Mouse (Mus musculus) heart, embryonic 13.5 days (tissue): ENCODE results near the gene Abhd17a. TPM values are rescaled to one million over a fixed set of nuclear protein-coding genes. Genes with fewer than 3 reads are reported as not detected.

Experiments
- ATAC-seq: fragments of 200-750 bp; cut with Nextera tagmentation; 2 replicates; pipeline ENCODE4 v1.8.0; 2017; ENCODE audit warnings: moderate TSS enrichment; ENCODE audit not compliant: insufficient number of reproducible peaks, low FRiP score, low TSS enrichment; ENCODE audit errors: extremely low read depth
- H3K27ac ChIP-seq: fragments of 300-500 bp; sonication (generic); replicated peaks from 2 replicates; pipeline ENCODE4 v1.5.1; 2015; ENCODE audit warnings: moderate library complexity, mild to moderate bottlenecking, inconsistent platforms
- H3K27me3 ChIP-seq: fragments of 300-500 bp; sonication (generic); replicated peaks from 2 replicates; pipeline ENCODE4 v1.6.1; 2015; ENCODE audit warnings: mild to moderate bottlenecking, inconsistent platforms
- H3K36me3 ChIP-seq: fragments of 300-500 bp; sonication (generic); 2 replicates; pipeline ENCODE4 v1.6.1; 2015; ENCODE audit warnings: mild to moderate bottlenecking, inconsistent platforms
- H3K4me1 ChIP-seq: fragments of 300-500 bp; sonication (generic); 2 replicates; pipeline ENCODE4 v1.6.1; 2015; ENCODE audit warnings: inconsistent platforms
- H3K4me2 ChIP-seq: fragments of 300-500 bp; sonication (generic); 2 replicates; pipeline ENCODE4 v1.6.1; 2015; ENCODE audit warnings: inconsistent platforms, mild to moderate bottlenecking, moderate library complexity
- H3K4me3 ChIP-seq: fragments of 300-500 bp; sonication (generic); 2 replicates; pipeline ENCODE4 v1.5.1; 2015; ENCODE audit warnings: moderate library complexity, mild to moderate bottlenecking, inconsistent platforms
- H3K9ac ChIP-seq: fragments of 300-500 bp; sonication (generic); 2 replicates; pipeline ENCODE4 v1.6.1; 2015; ENCODE audit warnings: inconsistent platforms, mild to moderate bottlenecking, moderate library complexity
- H3K9me3 ChIP-seq: fragments of 300-500 bp; sonication (generic); 2 replicates; pipeline ENCODE4 v1.6.1; 2016; ENCODE audit warnings: inconsistent platforms
- WGBS: fragments of 180-500 bp; shearing (Covaris S2); methylation state at CpG from one replicate; pipeline ENCODE4 v1.1.7; 2015; ENCODE audit warnings: mixed read lengths; 5-methylcytosine and 5-hydroxymethylcytosine counted together
- polyA plus RNA-seq: library from polyadenylated mRNA; unstranded; fragments of >200 nt; fragmentation: Nextera tagmentation; extraction: Ambion mirVana; gene quantifications from 2 replicates; pipeline ENCODE4 v1.2.1, GENCODE M21; 2015

The Abhd17a gene
- polyA plus RNA-seq, 1 experiment from 2014 or later = 81.7 TPM

DNA sequence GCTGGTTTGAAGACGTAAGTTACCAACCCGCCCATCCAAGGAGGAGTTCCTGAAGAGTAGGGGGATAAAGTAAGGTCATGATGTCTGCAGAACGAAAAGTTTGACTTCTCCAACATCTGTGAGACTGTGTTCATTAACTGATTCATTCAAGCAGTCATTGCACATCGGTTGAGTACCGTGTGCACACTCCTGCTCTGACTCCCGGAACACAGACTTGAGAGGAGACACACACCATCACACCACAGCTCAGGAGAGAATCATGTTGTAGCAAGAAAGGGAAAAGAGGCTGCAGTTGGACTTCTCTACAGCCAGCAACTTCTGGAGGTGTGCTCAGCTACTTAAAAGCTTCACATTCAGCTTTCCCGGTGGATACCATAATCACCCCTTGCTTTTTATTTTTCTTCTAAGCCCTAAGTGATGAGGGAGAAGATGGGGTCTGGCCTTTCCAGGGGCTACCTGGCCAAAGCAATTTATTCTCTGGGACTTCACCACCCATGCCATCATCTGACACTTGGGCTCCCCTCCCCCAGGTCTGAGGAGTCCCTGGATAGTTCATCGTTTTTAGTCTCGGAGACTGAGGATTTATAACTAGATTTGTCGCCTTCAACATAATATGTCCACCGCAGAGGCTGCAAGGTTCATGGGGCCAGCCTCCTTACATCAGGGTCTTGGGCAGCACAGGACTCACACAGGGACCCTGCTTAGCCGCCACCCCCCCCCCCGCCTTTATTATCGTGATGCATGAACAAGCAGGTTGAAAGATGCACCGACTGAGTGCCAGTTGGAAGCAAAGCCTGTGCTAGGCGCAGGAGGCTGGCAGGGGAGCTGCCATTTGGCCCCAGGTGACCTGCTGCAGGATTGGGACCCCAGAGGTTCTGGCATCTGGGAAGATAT, 30.9 kb upstream of the Abhd17a start:
- Histone ChIP-seq H3K36me3 (peaks cover 9% of the 10 kb centered on the region), H3K27me3 (no peaks in the 10 kb centered on the region), H3K4me1 (peaks cover 42% of the 10 kb centered on the region), H3K4me2 (peak overlapping the region; percentile 99), H3K9ac (peak overlapping the region; percentile 81), H3K9me3 (no peaks in the 10 kb centered on the region), H3K4me3 (peak overlapping the region; percentile 93), H3K27ac (peak overlapping the region; percentile 89)
- ATAC-seq = no peak
- WGBS = 52% methylated on average over 16 of the region's 16 CpGs

- no peaks in the 10 kb centered on the region for H3K27me3 ChIP-seq
- ATAC-seq = no peak
- no peak overlapping the region for H3K27ac ChIP-seq
- H3K36me3 ChIP-seq = peaks cover 13% of the 10 kb centered on the region
- no peak overlapping the region for H3K9ac ChIP-seq
- no peak overlapping the region for H3K4me3 ChIP-seq
- H3K4me2 ChIP-seq = no peak overlapping the region
- no peaks in the 10 kb centered on the region for H3K9me3 ChIP-seq
- WGBS = 82% methylated on average over 9 of the region's 9 CpGs
- H3K4me1 ChIP-seq = peaks cover 36% of the 10 kb centered on the region
These were observed 30.2 kb upstream of the Abhd17a start for GRCm38 (mm10) chr10:80620365-80620764.

- 31% methylated on average over 8 of the region's 8 CpGs for WGBS
- H3K36me3 ChIP-seq = peaks cover 18% of the 10 kb centered on the region
- H3K9me3 ChIP-seq = no peaks in the 10 kb centered on the region
- H3K27ac ChIP-seq = no peak overlapping the region
- no peak overlapping the region for H3K4me2 ChIP-seq
- no peak overlapping the region for H3K4me3 ChIP-seq
- no peak overlapping the region for H3K9ac ChIP-seq
- peaks cover 29% of the 10 kb centered on the region for H3K4me1 ChIP-seq
- no peaks in the 10 kb centered on the region for H3K27me3 ChIP-seq
- no peak for ATAC-seq
These were observed 29.5 kb upstream of the Abhd17a start for GRCm38 (mm10) chr10:80619465-80620244.

GRCm38 (mm10) chr10:80618181-80618580, 28.0 kb upstream of the Abhd17a start:
- Histone ChIP-seq H3K36me3 (peaks cover 33% of the 10 kb centered on the region), H3K4me1 (peaks cover 14% of the 10 kb centered on the region), H3K27me3 (no peaks in the 10 kb centered on the region), H3K9me3 (no peaks in the 10 kb centered on the region), H3K27ac (peak overlapping the region; percentile 24), H3K4me2 (no peak overlapping the region), H3K4me3 (no peak overlapping the region), H3K9ac (peak overlapping the region; percentile 33; the same call in 1 of the 2 replicates)
- no peak for ATAC-seq
- 47% methylated on average over 9 of the region's 9 CpGs for WGBS

GRCm38 (mm10) chr10:80614351-80614750, 24.2 kb upstream of the Abhd17a start:
- no peak overlapping the region for H3K4me3 ChIP-seq
- no peaks in the 10 kb centered on the region for H3K27me3 ChIP-seq
- peaks cover 66% of the 10 kb centered on the region for H3K36me3 ChIP-seq
- peaks cover 11% of the 10 kb centered on the region for H3K4me1 ChIP-seq
- H3K4me2 ChIP-seq = no peak overlapping the region
- no peak overlapping the region for H3K27ac ChIP-seq
- no peaks in the 10 kb centered on the region for H3K9me3 ChIP-seq
- 85% methylated on average over 6 of the region's 6 CpGs for WGBS
- no peak for ATAC-seq
- H3K9ac ChIP-seq = no peak overlapping the region

GRCm38 (mm10) chr10:80613821-80614220, 23.7 kb upstream of the Abhd17a start:
- Histone ChIP-seq H3K9ac (no peak overlapping the region), H3K4me1 (peaks cover 11% of the 10 kb centered on the region), H3K27me3 (no peaks in the 10 kb centered on the region), H3K4me2 (no peak overlapping the region), H3K36me3 (peaks cover 71% of the 10 kb centered on the region), H3K4me3 (no peak overlapping the region), H3K9me3 (no peaks in the 10 kb centered on the region), H3K27ac (no peak overlapping the region)
- no peak for ATAC-seq
- 77% methylated on average over 3 of the region's 3 CpGs for WGBS

GRCm38 (mm10) chr10:80611905-80612304, 21.8 kb upstream of the Abhd17a start:
- Histone ChIP-seq H3K9ac (no peak overlapping the region), H3K27me3 (no peaks in the 10 kb centered on the region), H3K36me3 (peaks cover 91% of the 10 kb centered on the region), H3K4me2 (no peak overlapping the region), H3K9me3 (no peaks in the 10 kb centered on the region), H3K27ac (no peak overlapping the region), H3K4me3 (no peak overlapping the region), H3K4me1 (peaks cover 5% of the 10 kb centered on the region; the same call in 1 of the 2 replicates)
- WGBS = 94% methylated on average over 3 of the region's 3 CpGs
- ATAC-seq = no peak

GRCm38 (mm10) chr10:80611024-80611423, 20.9 kb upstream of the Abhd17a start:
- Histone ChIP-seq H3K27me3 (no peaks in the 10 kb centered on the region), H3K36me3 (peaks cover 95% of the 10 kb centered on the region), H3K9me3 (no peaks in the 10 kb centered on the region), H3K4me3 (no peak overlapping the region), H3K4me2 (no peak overlapping the region), H3K9ac (no peak overlapping the region), H3K27ac (no peak overlapping the region), H3K4me1 (peaks cover 5% of the 10 kb centered on the region; the same call in 1 of the 2 replicates)
- WGBS = 60% methylated on average over 4 of the region's 4 CpGs
- no peak for ATAC-seq

DNA sequence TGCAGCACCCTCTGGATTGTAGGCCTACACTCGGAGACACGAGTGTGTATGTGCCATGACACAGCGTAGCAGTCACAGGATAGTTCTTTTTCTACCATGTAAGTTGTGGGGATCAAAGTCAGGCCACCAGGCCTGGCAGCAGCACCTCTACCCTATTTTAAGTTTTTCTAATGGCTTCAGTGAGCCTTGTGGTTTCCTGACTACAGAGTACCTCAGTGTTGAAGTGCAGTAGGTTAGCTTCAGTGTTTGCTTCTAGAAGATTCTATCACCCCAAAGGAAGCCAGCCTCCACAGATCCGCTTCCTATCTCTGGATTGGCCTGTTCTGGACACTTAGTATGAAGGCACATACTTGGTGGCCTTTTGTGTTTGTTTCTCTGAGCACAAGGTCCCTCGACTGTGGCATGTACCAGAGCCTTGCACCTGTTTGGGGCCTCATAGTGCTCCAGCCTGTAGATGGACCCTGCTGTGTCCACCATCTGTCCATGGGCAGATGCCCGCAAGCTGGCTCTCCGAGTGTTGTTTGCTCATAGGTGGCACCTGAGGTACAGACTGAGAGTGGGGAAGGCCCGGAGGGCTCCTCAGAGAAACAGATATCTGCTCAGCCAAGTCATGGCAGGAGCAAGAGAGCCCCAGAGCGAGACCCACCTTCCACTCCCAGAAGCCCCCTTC, 20.1 kb upstream of the Abhd17a start:
- ATAC-seq = no peak
- H3K27ac ChIP-seq = no peak overlapping the region
- H3K4me2 ChIP-seq = no peak overlapping the region

GRCm38 (mm10) chr10:80609269-80609924, 19.3 kb upstream of the Abhd17a start:
- no peak overlapping the region for H3K4me2 ChIP-seq
- H3K27ac ChIP-seq = no peak overlapping the region
- no peak for ATAC-seq
- H3K4me3 ChIP-seq = no peak overlapping the region
- H3K4me1 ChIP-seq = peaks cover 14% of the 10 kb centered on the region
- no peaks in the 10 kb centered on the region for H3K9me3 ChIP-seq
- no peaks in the 10 kb centered on the region for H3K27me3 ChIP-seq
- H3K9ac ChIP-seq = no peak overlapping the region
- 89% methylated on average over 10 of the region's 10 CpGs for WGBS
- H3K36me3 ChIP-seq = peaks cover 82% of the 10 kb centered on the region

More for the DNA sequence above, 20.1 kb upstream of the Abhd17a start:
- no peak overlapping the region for H3K9ac ChIP-seq
- no peaks in the 10 kb centered on the region for H3K27me3 ChIP-seq
- peaks cover 90% of the 10 kb centered on the region for H3K36me3 ChIP-seq
- no peaks in the 10 kb centered on the region for H3K9me3 ChIP-seq
- peaks cover 5% of the 10 kb centered on the region; the same call in 1 of the 2 replicates for H3K4me1 ChIP-seq
- 87% methylated on average over 9 of the region's 9 CpGs for WGBS
- no peak overlapping the region for H3K4me3 ChIP-seq
